Mouse (Mus musculus): ENCODE results near the gene Lrrc8b.

- peak; percentile 25 for TF ChIP-seq POLR2A (IDR thresholded peaks at IDR 0.05; ENCODE audit: low read depth, low read length)
- TF ChIP-seq CTCF (conservative IDR thresholded peaks at IDR 0.05; ENCODE audit: insufficient read depth, insufficient read length, low read depth, low read length), result 0 out of 2 replicates have a peak, but pooled peaks have one; percentile 16
Observed at GRCm38 (mm10) chr5:105519096-105519975, 103.8 kb downstream of the Lrrc8b start, which contains the start of gene Lrrc8c.

Data from kidney, adult 2 months (tissue).